Mouse (Mus musculus) embryo, embryonic 10.5 days (tissue): ENCODE measurements around the gene Anks1.

ENCODE experiments used
- DNase-seq: peaks from one replicate; pipeline ENCODE4 v3.0.0-alpha.2; 2015; ENCODE audit warnings: low spot score

Anks1 gene

GRCm38 (mm10) chr17:27908888-27909621, at the start of gene Anks1:
Anks1 (plus strand) TSS chr17:27909306.
- peak; percentile 84 for DNase-seq

- DNase-seq: no peak
Observed at GRCm38 (mm10) chr17:27865461-27865860, 43.6 kb upstream of the Anks1 start.

GRCm38 (mm10) chr17:27866737-27867136, 42.4 kb upstream of the Anks1 start:
- no peak for DNase-seq

- DNase-seq: no peak
Observed at GRCm38 (mm10) chr17:27871851-27872250, 37.3 kb upstream of the Anks1 start.

- DNase-seq: no peak
Observed at GRCm38 (mm10) chr17:27873583-27873982, 35.5 kb upstream of the Anks1 start.

GRCm38 (mm10) chr17:27874510-27874909, 34.6 kb upstream of the Anks1 start:
- DNase-seq: no peak

GRCm38 (mm10) chr17:27881518-27881917, 27.6 kb upstream of the Anks1 start:
- peak; percentile 35 for DNase-seq

GRCm38 (mm10) chr17:27883129-27883528, 26.0 kb upstream of the Anks1 start:
- no peak for DNase-seq

- DNase-seq: no peak
Observed at GRCm38 (mm10) chr17:27883994-27884393, 25.1 kb upstream of the Anks1 start.

- DNase-seq: no peak
Observed at GRCm38 (mm10) chr17:27886499-27887210, 22.5 kb upstream of the Anks1 start.

GRCm38 (mm10) chr17:27907512-27908205, 1.4 kb upstream of the Anks1 start:
- DNase-seq: peak; percentile 94

- DNase-seq: peak; percentile 40
Observed at GRCm38 (mm10) chr17:27908206-27908887, 759 bp upstream of the Anks1 start.

GRCm38 (mm10) chr17:27909622-27910500, 755 bp downstream of the Anks1 start, which contains the start of gene Taf11:
Taf11 (minus strand) TSS chr17:27909844.
- peak; percentile 47 for DNase-seq

GRCm38 (mm10) chr17:27911371-27911770, 2.3 kb downstream of the Anks1 start:
- DNase-seq: no peak

- no peak for DNase-seq
Observed at GRCm38 (mm10) chr17:27914742-27915141, 5.6 kb downstream of the Anks1 start.

GRCm38 (mm10) chr17:27916366-27916765, 7.3 kb downstream of the Anks1 start:
- DNase-seq: no peak

- DNase-seq: no peak
Observed at GRCm38 (mm10) chr17:27920676-27921075, 11.6 kb downstream of the Anks1 start.

- DNase-seq: no peak
Observed at GRCm38 (mm10) chr17:27922174-27922712, 13.1 kb downstream of the Anks1 start.

- no peak for DNase-seq
Observed at GRCm38 (mm10) chr17:27925054-27925453, 15.9 kb downstream of the Anks1 start.

GRCm38 (mm10) chr17:27925504-27925903, 16.4 kb downstream of the Anks1 start:
- DNase-seq: no peak

- DNase-seq: no peak
Observed at GRCm38 (mm10) chr17:27930291-27930690, 21.2 kb downstream of the Anks1 start.
